Mouse (Mus musculus): ENCODE data around the gene Atf2. TPM values are rescaled to one million over a fixed set of nuclear protein-coding genes. Genes with fewer than 3 reads are reported as not detected.

Gene Atf2
- total and polyA plus RNA-seq, 3 experiments = 15.9 to 40.9 (median 25.8) TPM

GRCm38 (mm10) chr2:73790332-73790731 lies 102.1 kb downstream of the Atf2 start:
- Histone ChIP-seq H3K9ac (ENCODE audit: insufficient read depth, low read depth) (no peak overlapping the region), H3K9me3 (replicated peaks; ENCODE audit: low read length) (no peaks in the 10 kb centered on the region), H3K27me3 (replicated peaks) (no peaks in the 10 kb centered on the region), H3K4me2 (ENCODE audit: insufficient read depth, low read depth, poor library complexity, severe bottlenecking) (no peak overlapping the region), H3K79me2 (replicated peaks; ENCODE audit: control insufficient read depth, extremely low read depth, insufficient read depth, poor library complexity, severe bottlenecking) (no peaks in the 10 kb centered on the region), H3K36me3 (replicated peaks in 1 of 2; ENCODE audit: control insufficient read depth in 1 of 2, insufficient read depth in 1 of 2, low read length in 1 of 2) (no peaks in the 10 kb centered on the region), H3K4me3 (replicated peaks in 1 of 3; ENCODE audit: low read depth in 2 of 3, low read length in 2 of 3, poor library complexity in 1 of 3) (no peak overlapping the region), H3K27ac (ENCODE audit: insufficient read depth, low read depth) (no peak overlapping the region), H3K4me1 (ENCODE audit: control insufficient read depth in 1 of 2, insufficient read depth in 2 of 2) (peaks cover 6 to 15% of the 10 kb centered on the region in 2 experiments; a peak in 3 of 4 replicates)
- in situ Hi-C loops (cut with MboI; ENCODE audit: low pct_ligation_motif_present, low pct_unique_long_range_greater_than_20kb, low sequenced_read_pairs) (no loop called here), dilution Hi-C loops (cut with MboI; ENCODE audit: extremely low pct_ligation_motif_present, extremely low pct_unique_long_range_greater_than_20kb, low sequenced_read_pairs) (no loop called here)
- no peak for TF ChIP-seq CTCF (conservative IDR thresholded peaks at IDR 0.05 in 1 of 2, IDR thresholded peaks at IDR 0.05 in 1 of 2; ENCODE audit: low read depth in 2 of 2, low read length in 2 of 2)
- no peak for TF ChIP-seq E2F4 (IDR thresholded peaks at IDR 0.05; ENCODE audit: insufficient replicate concordance, low read depth, low read length)
- TF ChIP-seq SIN3A (IDR thresholded peaks at IDR 0.05; ENCODE audit: low read length) = no peak
- DNase-seq (ENCODE audit: extremely low read depth) = no peak

GRCm38 (mm10) chr2:73788395-73788794 lies 104.0 kb downstream of the Atf2 start:
- Histone ChIP-seq H3K27ac (ENCODE audit: insufficient read depth, low read depth) (no peak overlapping the region), H3K9ac (ENCODE audit: insufficient read depth, low read depth) (no peak overlapping the region), H3K4me1 (ENCODE audit: control insufficient read depth in 1 of 2, insufficient read depth in 2 of 2) (peaks cover 6 to 15% of the 10 kb centered on the region in 2 experiments; a peak in 3 of 4 replicates), H3K4me3 (replicated peaks in 1 of 3; ENCODE audit: low read depth in 2 of 3, low read length in 2 of 3, poor library complexity in 1 of 3) (no peak overlapping the region), H3K9me3 (replicated peaks; ENCODE audit: low read length) (no peaks in the 10 kb centered on the region), H3K4me2 (ENCODE audit: insufficient read depth, low read depth, poor library complexity, severe bottlenecking) (no peak overlapping the region), H3K27me3 (replicated peaks) (no peaks in the 10 kb centered on the region), H3K36me3 (replicated peaks in 1 of 2; ENCODE audit: control insufficient read depth in 1 of 2, insufficient read depth in 1 of 2, low read length in 1 of 2) (no peaks in the 10 kb centered on the region), H3K79me2 (replicated peaks; ENCODE audit: control insufficient read depth, extremely low read depth, insufficient read depth, poor library complexity, severe bottlenecking) (no peaks in the 10 kb centered on the region)
- in situ Hi-C loops (cut with MboI; ENCODE audit: low pct_ligation_motif_present, low pct_unique_long_range_greater_than_20kb, low sequenced_read_pairs) (no loop called here), dilution Hi-C loops (cut with MboI; ENCODE audit: extremely low pct_ligation_motif_present, extremely low pct_unique_long_range_greater_than_20kb, low sequenced_read_pairs) (no loop called here)
- TF ChIP-seq MAFK (IDR thresholded peaks at IDR 0.05; ENCODE audit: insufficient replicate concordance, low read length) (no peak), JUN (IDR thresholded peaks at IDR 0.05; ENCODE audit: insufficient read depth, low read depth, low read length) (no peak), CTCF (conservative IDR thresholded peaks at IDR 0.05 in 1 of 2, IDR thresholded peaks at IDR 0.05 in 1 of 2; ENCODE audit: low read depth in 2 of 2, low read length in 2 of 2) (no peak), ZNF384 (IDR thresholded peaks at IDR 0.05; ENCODE audit: low read depth, low read length) (no peak), ZKSCAN1 (IDR thresholded peaks at IDR 0.05; ENCODE audit: borderline replicate concordance, low read depth, low read length) (no peak), HCFC1 (IDR thresholded peaks at IDR 0.05; ENCODE audit: low read depth, low read length) (no peak), ZC3H11A (IDR thresholded peaks at IDR 0.05; ENCODE audit: low read depth, low read length) (no peak), EP300 (IDR thresholded peaks at IDR 0.05; ENCODE audit: low read length) (no peak), CHD1 (IDR thresholded peaks at IDR 0.05; ENCODE audit: low read depth, low read length) (no peak), SIN3A (IDR thresholded peaks at IDR 0.05; ENCODE audit: low read length) (no peak), POLR2AphosphoS2 (IDR thresholded peaks at IDR 0.05; ENCODE audit: low read depth, low read length) (no peak), ETS1 (conservative IDR thresholded peaks at IDR 0.05; ENCODE audit: low read depth, low read length) (no peak), SMC3 (IDR thresholded peaks at IDR 0.05; ENCODE audit: low read depth, low read length) (no peak), PAX5 (IDR thresholded peaks at IDR 0.05; ENCODE audit: low read length) (no peak), RAD21 (IDR thresholded peaks at IDR 0.05; ENCODE audit: low read depth, low read length) (no peak), MEF2A (IDR thresholded peaks at IDR 0.05; ENCODE audit: borderline replicate concordance, low read depth, low read length) (no peak), IRF4 (IDR thresholded peaks at IDR 0.05; ENCODE audit: low read depth, low read length) (no peak), BHLHE40 (IDR thresholded peaks at IDR 0.05; ENCODE audit: low read depth, low read length) (no peak)
- DNase-seq (ENCODE audit: extremely low read depth) = no peak
